Mouse (Mus musculus): ENCODE data around the gene R3hdm4. TPM values are rescaled to one million over a fixed set of nuclear protein-coding genes. Genes with fewer than 3 reads are reported as not detected.
"Not testable (repeated sequence)": the region's sequence is repeated elsewhere in the genome, so short reads cannot be mapped to it uniquely, and the experiment has no call there.

The R3hdm4 gene
- polyA plus RNA-seq (2015; fragmentation: Nextera tagmentation; extraction: Ambion mirVana): 95.6 and 100 TPM in 2 replicates

GRCm38 (mm10) chr10:79920958-79921535 lies at the start of gene R3hdm4:
TSS of gene R3hdm4 (minus strand) at chr10:79921208.
- peak within 1 kb of the TSS; percentile 68 for H3K9ac ChIP-seq

GRCm38 (mm10) chr10:79970415-79971182 lies 49.6 kb upstream of the R3hdm4 start, which contains the start of gene Grin3b:
TSS of gene Grin3b (plus strand) at chr10:79970715.
- H3K27ac ChIP-seq (replicated peaks): no peak within 1 kb of the TSS
- peaks cover 15% of the 10 kb centered on the region for H3K4me1 ChIP-seq
- H3K4me2 ChIP-seq: peak within 1 kb of the TSS; percentile 75
- H3K27me3 ChIP-seq (replicated peaks): peaks cover 54% of the 10 kb centered on the region
- WGBS: 8% methylated on average over 44 of the region's 47 CpGs
- peaks cover 41% of the 10 kb centered on the region for H3K36me3 ChIP-seq
- H3K9me3 ChIP-seq: no peaks in the 10 kb centered on the region
- no peak for ATAC-seq (ENCODE audit: extremely low read depth, insufficient number of reproducible peaks, low FRiP score, low TSS enrichment)
- H3K9ac ChIP-seq: peak within 1 kb of the TSS; percentile 77
- H3K4me3 ChIP-seq: peak within 1 kb of the TSS; percentile 51

More at GRCm38 (mm10) chr10:79920958-79921535, at the start of gene R3hdm4:
- H3K4me1 ChIP-seq: peaks cover 46% of the 10 kb centered on the region
- WGBS: 7% methylated on average over 35 of the region's 41 CpGs
- H3K4me3 ChIP-seq: peak within 1 kb of the TSS; percentile 45
- no peak within 1 kb of the TSS for H3K27ac ChIP-seq (replicated peaks)
- H3K36me3 ChIP-seq: no peaks in the 10 kb centered on the region
- no peaks in the 10 kb centered on the region for H3K9me3 ChIP-seq
- peak within 1 kb of the TSS; percentile 68 for H3K4me2 ChIP-seq
- H3K27me3 ChIP-seq (replicated peaks): peaks cover 70% of the 10 kb centered on the region
- no peak for ATAC-seq (ENCODE audit: extremely low read depth, insufficient number of reproducible peaks, low FRiP score, low TSS enrichment)

GRCm38 (mm10) chr10:79969124-79969568 lies 48.1 kb upstream of the R3hdm4 start:
- H3K27ac ChIP-seq (replicated peaks): no peak overlapping the region
- no peak overlapping the region for H3K4me2 ChIP-seq
- no peak overlapping the region for H3K9ac ChIP-seq
- 18% methylated on average over 3 of the region's 3 CpGs for WGBS
- H3K4me3 ChIP-seq: no peak overlapping the region
- H3K27me3 ChIP-seq (replicated peaks): peaks cover 54% of the 10 kb centered on the region
- peaks cover 43% of the 10 kb centered on the region for H3K36me3 ChIP-seq
- no peak for ATAC-seq (ENCODE audit: extremely low read depth, insufficient number of reproducible peaks, low FRiP score, low TSS enrichment)
- H3K4me1 ChIP-seq: peaks cover 15% of the 10 kb centered on the region
- H3K9me3 ChIP-seq: no peaks in the 10 kb centered on the region

GRCm38 (mm10) chr10:79968181-79968580 lies 47.2 kb upstream of the R3hdm4 start:
- no peak for ATAC-seq (ENCODE audit: extremely low read depth, insufficient number of reproducible peaks, low FRiP score, low TSS enrichment)
- Histone ChIP-seq H3K27me3 (replicated peaks) (peaks cover 48% of the 10 kb centered on the region), H3K9me3 (no peaks in the 10 kb centered on the region), H3K4me1 (peaks cover 15% of the 10 kb centered on the region), H3K9ac (no peak overlapping the region), H3K27ac (replicated peaks) (no peak overlapping the region), H3K36me3 (peaks cover 51% of the 10 kb centered on the region), H3K4me2 (no peak overlapping the region), H3K4me3 (no peak overlapping the region)
- 88% methylated on average over 1 of the region's 1 CpGs for WGBS

GRCm38 (mm10) chr10:79966886-79967400 lies 45.9 kb upstream of the R3hdm4 start:
- Histone ChIP-seq H3K27me3 (replicated peaks) (peaks cover 36% of the 10 kb centered on the region), H3K4me3 (no peak overlapping the region), H3K36me3 (peaks cover 64% of the 10 kb centered on the region), H3K9ac (no peak overlapping the region), H3K27ac (replicated peaks) (no peak overlapping the region), H3K4me1 (peaks cover 10% of the 10 kb centered on the region), H3K9me3 (no peaks in the 10 kb centered on the region), H3K4me2 (no peak overlapping the region)
- no peak for ATAC-seq (ENCODE audit: extremely low read depth, insufficient number of reproducible peaks, low FRiP score, low TSS enrichment)
- WGBS: 90% methylated on average over 5 of the region's 5 CpGs

- no peak overlapping the region for H3K4me2 ChIP-seq
- H3K9ac ChIP-seq: no peak overlapping the region
- H3K4me3 ChIP-seq: no peak overlapping the region
- peaks cover 72% of the 10 kb centered on the region for H3K36me3 ChIP-seq
- ATAC-seq (ENCODE audit: extremely low read depth, insufficient number of reproducible peaks, low FRiP score, low TSS enrichment): no peak
- H3K4me1 ChIP-seq: peaks cover 11% of the 10 kb centered on the region
- WGBS: 84% methylated on average over 5 of the region's 5 CpGs
- peaks cover 20% of the 10 kb centered on the region for H3K27me3 ChIP-seq (replicated peaks)
- no peak overlapping the region for H3K27ac ChIP-seq (replicated peaks)
- no peaks in the 10 kb centered on the region for H3K9me3 ChIP-seq
Observed at GRCm38 (mm10) chr10:79965325-79965724, 44.3 kb upstream of the R3hdm4 start.

- 92% methylated on average over 7 of the region's 7 CpGs for WGBS
- peaks cover 72% of the 10 kb centered on the region for H3K36me3 ChIP-seq
Observed at GRCm38 (mm10) chr10:79964727-79965126, 43.7 kb upstream of the R3hdm4 start.

GRCm38 (mm10) chr10:79960671-79961294 lies 39.8 kb upstream of the R3hdm4 start:
- Histone ChIP-seq H3K27me3 (replicated peaks) (no peaks in the 10 kb centered on the region), H3K36me3 (peaks cover 47% of the 10 kb centered on the region), H3K9me3 (no peaks in the 10 kb centered on the region), H3K4me3 (peak overlapping the region; percentile 91), H3K4me2 (peak overlapping the region; percentile 76), H3K9ac (peak overlapping the region; percentile 92), H3K27ac (replicated peaks) (peak overlapping the region; percentile 77; the same call in 1 of the 2 replicates), H3K4me1 (peaks cover 17% of the 10 kb centered on the region)
- WGBS: 13% methylated on average over 10 of the region's 10 CpGs
- no peak for ATAC-seq (ENCODE audit: extremely low read depth, insufficient number of reproducible peaks, low FRiP score, low TSS enrichment)

More at GRCm38 (mm10) chr10:79964727-79965126, 43.7 kb upstream of the R3hdm4 start:
- H3K9me3 ChIP-seq: no peaks in the 10 kb centered on the region
- H3K9ac ChIP-seq: no peak overlapping the region
- no peak overlapping the region for H3K4me2 ChIP-seq
- ATAC-seq (ENCODE audit: extremely low read depth, insufficient number of reproducible peaks, low FRiP score, low TSS enrichment): no peak
- no peak overlapping the region for H3K4me3 ChIP-seq
- H3K27ac ChIP-seq (replicated peaks): no peak overlapping the region
- peaks cover 14% of the 10 kb centered on the region for H3K27me3 ChIP-seq (replicated peaks)
- H3K4me1 ChIP-seq: peaks cover 11% of the 10 kb centered on the region

GRCm38 (mm10) chr10:79959847-79960601 lies 39.0 kb upstream of the R3hdm4 start, which contains the start of gene Wdr18:
TSS of gene Wdr18 (plus strand) at chr10:79960152.
- Histone ChIP-seq H3K4me3 (peak within 1 kb of the TSS; percentile 91), H3K27ac (replicated peaks) (peak within 1 kb of the TSS; percentile 77), H3K9me3 (no peaks in the 10 kb centered on the region), H3K4me2 (peak within 1 kb of the TSS; percentile 76), H3K9ac (peak within 1 kb of the TSS; percentile 92), H3K4me1 (peaks cover 17% of the 10 kb centered on the region), H3K27me3 (replicated peaks) (no peaks in the 10 kb centered on the region), H3K36me3 (peaks cover 39% of the 10 kb centered on the region)
- peak; percentile 87 for ATAC-seq (ENCODE audit: extremely low read depth, insufficient number of reproducible peaks, low FRiP score, low TSS enrichment)
- WGBS: under 1% methylated on average over 61 of the region's 61 CpGs

GRCm38 (mm10) chr10:79959412-79959811 lies 38.4 kb upstream of the R3hdm4 start:
- Histone ChIP-seq H3K4me2 (peak overlapping the region; percentile 45), H3K27ac (replicated peaks) (0 out of 2 replicates have a peak overlapping the region, but pooled peaks have one; percentile 39), H3K36me3 (peaks cover 33% of the 10 kb centered on the region), H3K4me1 (peaks cover 17% of the 10 kb centered on the region), H3K4me3 (peak overlapping the region; percentile 91)
- H3K27me3 ChIP-seq (replicated peaks); ATAC-seq (ENCODE audit: extremely low read depth, insufficient number of reproducible peaks, low FRiP score, low TSS enrichment); H3K9me3 ChIP-seq; H3K9ac ChIP-seq: not testable (repeated sequence)
- WGBS: 38% methylated on average over 9 of the region's 10 CpGs

All from heart, embryonic 13.5 days (tissue).